Comparison of ENCODE assay signal across 15 mouse cellular contexts in genomic region chr14:61092073-61092472, GRCm38 (mm10). TPM values are rescaled to one million over a fixed set of nuclear protein-coding genes. Genes with fewer than 3 reads are reported as not detected.
DNase-seq lines count a peak whose midpoint lies in the region; ATAC-seq and TF ChIP-seq lines count a peak whose summit lies in the region.
"Had no signal": no experiment of that assay in that cellular context is flagged by ENCODE, and none has a peak within 500 bp of the region (broad histone marks: within the 10 kb centered on the region; RNA-seq: fewer than 3 reads in every experiment).

No protein-coding gene starts in this region.

- no peak overlapping the region for H3K4me2 ChIP-seq in forebrain, postnatal 0 days (ENCODE audit: low read depth)
- no peak overlapping the region for H3K4me2 ChIP-seq in forebrain, embryonic 11.5 days (ENCODE audit: low read depth, low read length, severe bottlenecking)
- H3K4me2 ChIP-seq: forebrain, embryonic 15.5 days; heart, embryonic 12.5 days; hindbrain, embryonic 12.5 days; midbrain, embryonic 12.5 days had no signal

- H3K4me3 ChIP-seq in forebrain, postnatal 0 days (ENCODE audit: low read depth, low read length): no peak overlapping the region
- no peak overlapping the region for H3K4me3 ChIP-seq in forebrain, embryonic 11.5 days (ENCODE audit: low read depth, low read length)
- H3K4me3 ChIP-seq: forebrain, embryonic 15.5 days; heart, embryonic 12.5 days; hindbrain, embryonic 12.5 days; midbrain, embryonic 12.5 days had no signal

- H3K9me3 ChIP-seq in forebrain, postnatal 0 days (ENCODE audit: low read length): no peaks in the 10 kb centered on the region
- no peaks in the 10 kb centered on the region for H3K9me3 ChIP-seq in forebrain, embryonic 11.5 days (ENCODE audit: control insufficient read depth, low read length)
- H3K9me3 ChIP-seq: forebrain, embryonic 15.5 days; hindbrain, embryonic 12.5 days; midbrain, embryonic 12.5 days had no signal

- no peak overlapping the region for H3K27ac ChIP-seq in forebrain, postnatal 0 days (ENCODE audit: low read depth, low read length)
- H3K27ac ChIP-seq in forebrain, embryonic 11.5 days (ENCODE audit: low read depth, low read length): no peak overlapping the region
- H3K27ac ChIP-seq: forebrain, embryonic 15.5 days; hindbrain, embryonic 12.5 days; midbrain, embryonic 12.5 days had no signal

- intact Hi-C loops in left cerebral cortex, postnatal 25 days (cut with DNase I): no loop called here

- no peak overlapping the region for H3K9ac ChIP-seq in forebrain, postnatal 0 days
- H3K9ac ChIP-seq in forebrain, embryonic 11.5 days (ENCODE audit: low read length): no peak overlapping the region
- H3K9ac ChIP-seq: forebrain, embryonic 15.5 days; heart, embryonic 12.5 days; hindbrain, embryonic 12.5 days; liver, postnatal 0 days; midbrain, embryonic 12.5 days had no signal

- peak; percentile 48 for DNase-seq in forebrain, postnatal 0 days
- no peak for DNase-seq in forebrain, embryonic 11.5 days (ENCODE audit: low spot score)
- DNase-seq in left cerebral cortex, postnatal 25 days (ENCODE audit: low spot score in 2 of 2): peak; percentile 17 to 66
- DNase-seq in left cerebral cortex, adult 11 months (ENCODE audit: low spot score): no peak
- peak; percentile 51 to 64 for DNase-seq in frontal cortex, postnatal 36 days (ENCODE audit: low spot score in 2 of 2)
- peak; percentile 29 for DNase-seq in right cerebral cortex, postnatal 14 days
- no peak for DNase-seq in ovary, postnatal 36 days (ENCODE audit: low spot score)
- DNase-seq: liver, postnatal 0 days; retina, postnatal 1 day; thymus, postnatal 36 days had no signal

- H3K27me3 ChIP-seq in forebrain, postnatal 0 days (ENCODE audit: insufficient read depth, low read length): no peaks in the 10 kb centered on the region
- H3K27me3 ChIP-seq in forebrain, embryonic 11.5 days (ENCODE audit: control insufficient read depth, insufficient read depth, low read length): no peaks in the 10 kb centered on the region
- H3K27me3 ChIP-seq: forebrain, embryonic 15.5 days; heart, embryonic 12.5 days; hindbrain, embryonic 12.5 days; midbrain, embryonic 12.5 days had no signal

- no peaks in the 10 kb centered on the region for H3K4me1 ChIP-seq in forebrain, postnatal 0 days (ENCODE audit: insufficient read depth)
- H3K4me1 ChIP-seq in forebrain, embryonic 11.5 days (replicated peaks; ENCODE audit: control insufficient read depth, insufficient read depth, low read length): no peaks in the 10 kb centered on the region
- H3K4me1 ChIP-seq: forebrain, embryonic 15.5 days; heart, embryonic 12.5 days; hindbrain, embryonic 12.5 days; midbrain, embryonic 12.5 days had no signal

- 55% methylated on average over 3 of the region's 3 CpGs for WGBS in forebrain, postnatal 0 days
- WGBS in forebrain, embryonic 11.5 days: 91% methylated on average over 3 of the region's 3 CpGs

- H3K36me3 ChIP-seq in forebrain, postnatal 0 days (ENCODE audit: insufficient read depth): no peaks in the 10 kb centered on the region
- no peaks in the 10 kb centered on the region for H3K36me3 ChIP-seq in forebrain, embryonic 11.5 days (ENCODE audit: control insufficient read depth, insufficient read depth, low read length)
- H3K36me3 ChIP-seq: forebrain, embryonic 15.5 days; heart, embryonic 12.5 days; hindbrain, embryonic 12.5 days; midbrain, embryonic 12.5 days had no signal

- TF ChIP-seq CTCF in forebrain, postnatal 0 days (IDR thresholded peaks at IDR 0.05; ENCODE audit: low read depth): no peak

- no peak for ATAC-seq in forebrain, postnatal 0 days
- ATAC-seq in forebrain, embryonic 11.5 days (replicated peaks; ENCODE audit: low FRiP score): no peak
- ATAC-seq: forebrain, embryonic 15.5 days; liver, postnatal 0 days; Patski had no signal

RNA-seq across cellular contexts. Expression of gene Tnfrsf19, which starts 45.8 kb away (rescaled TPM):
- 59.5 and 63.1 TPM in 2 replicates for total RNA-seq in forebrain, postnatal 0 days (2014; rRNA removed)
- 52.7 and 56.0 TPM in 2 replicates for polyA plus RNA-seq in forebrain, postnatal 0 days (2015; fragmentation: Nextera tagmentation; extraction: Ambion mirVana)
- 127 and 138 TPM in 2 replicates for polyA plus RNA-seq in forebrain, embryonic 11.5 days (2014; fragmentation: Nextera tagmentation; extraction: Ambion mirVana)
- total RNA-seq in left cerebral cortex, postnatal 25 days (2021): 10 to 100 TPM; 55.7 to 64.8 TPM

RNA-seq across cellular contexts. Expression of gene Sacs, which starts 46.2 kb away (rescaled TPM):
- total RNA-seq in forebrain, postnatal 0 days (2014; rRNA removed): 38.3 TPM in 2 replicates
- 3.1 and 5.3 TPM in 2 replicates for polyA plus RNA-seq in forebrain, postnatal 0 days (2015; fragmentation: Nextera tagmentation; extraction: Ambion mirVana)
- 5.4 and 6.0 TPM in 2 replicates for polyA plus RNA-seq in forebrain, embryonic 11.5 days (2014; fragmentation: Nextera tagmentation; extraction: Ambion mirVana)
- total RNA-seq in left cerebral cortex, postnatal 25 days (2021): 10 to 100 TPM; 59.7 to 68.4 TPM

Comparison
In these comparisons a context has a peak if more than half of its experiments do, and no peak if none do; other contexts are left out.
1. DNase-seq: peak in forebrain, postnatal 0 days (single experiment), left cerebral cortex, postnatal 25 days (2 of 2), frontal cortex, postnatal 36 days (2 of 2) and right cerebral cortex, postnatal 14 days (single experiment); none in forebrain, embryonic 11.5 days (single experiment), left cerebral cortex, adult 11 months (single experiment) and ovary, postnatal 36 days (single experiment).